Mouse (Mus musculus) forebrain, embryonic 11.5 days (tissue): ENCODE measurements at regions not wholly inside any gene's neighbourhood (a gene's known extent, or its start where the extent isn't known, plus 50 kb on each side); places are given as distances from the start of the nearest gene placed in this dataset.

Experiments used
- ATAC-seq: fragments of 200-750 bp; cut with Nextera tagmentation; replicated peaks from 2 replicates; pipeline ENCODE4 v1.8.0; 2017; ENCODE audit warnings: moderate TSS enrichment; ENCODE audit not compliant: low FRiP score
- DNase-seq: peaks from one replicate; pipeline ENCODE4 v3.0.0-alpha.2; 2017; ENCODE audit warnings: low spot score
- H3K27ac ChIP-seq: fragments of 300-500 bp; sonication (generic); 2 replicates; pipeline ENCODE4 v1.5.1; 2014; ENCODE audit warnings: low read depth, low read length
- H3K27me3 ChIP-seq: fragments of 300-500 bp; sonication (generic); 2 replicates; pipeline ENCODE4 v1.6.1; 2014; ENCODE audit warnings: mild to moderate bottlenecking, low read length, mixed read lengths; ENCODE audit not compliant: control insufficient read depth, insufficient read depth
- H3K36me3 ChIP-seq: fragments of 300-500 bp; sonication (generic); 2 replicates; pipeline ENCODE4 v1.6.1; 2014; ENCODE audit warnings: mild to moderate bottlenecking, low read length, moderate library complexity, mixed read lengths; ENCODE audit not compliant: control insufficient read depth, insufficient read depth
- H3K4me1 ChIP-seq: fragments of 300-500 bp; sonication (generic); replicated peaks from 2 replicates; pipeline ENCODE4 v1.6.1; 2014; ENCODE audit warnings: low read length, mixed read lengths; ENCODE audit not compliant: control insufficient read depth, insufficient read depth
- H3K4me2 ChIP-seq: fragments of 300-500 bp; sonication (generic); 2 replicates; pipeline ENCODE4 v1.6.1; 2014; ENCODE audit warnings: low read depth, mild to moderate bottlenecking, low read length, moderate library complexity, mixed read lengths; ENCODE audit not compliant: severe bottlenecking
- H3K4me3 ChIP-seq: fragments of 300-500 bp; sonication (generic); 2 replicates; pipeline ENCODE4 v1.5.1; 2014; ENCODE audit warnings: low read depth, low read length
- H3K9ac ChIP-seq: fragments of 300-500 bp; sonication (generic); 2 replicates; pipeline ENCODE4 v1.6.1; 2014; ENCODE audit warnings: low read length
- H3K9me3 ChIP-seq: fragments of 300-500 bp; sonication (generic); 2 replicates; pipeline ENCODE4 v1.6.1; 2016; ENCODE audit warnings: low read length, mixed read lengths; ENCODE audit not compliant: control insufficient read depth
- WGBS: fragments of 180-500 bp; shearing (Covaris S2); extraction: QIAGEN DNeasy Blood & Tissue Kit; methylation state at CpG from one replicate; pipeline ENCODE4 v1.1.7; 2014; 5-methylcytosine and 5-hydroxymethylcytosine counted together

DNA sequence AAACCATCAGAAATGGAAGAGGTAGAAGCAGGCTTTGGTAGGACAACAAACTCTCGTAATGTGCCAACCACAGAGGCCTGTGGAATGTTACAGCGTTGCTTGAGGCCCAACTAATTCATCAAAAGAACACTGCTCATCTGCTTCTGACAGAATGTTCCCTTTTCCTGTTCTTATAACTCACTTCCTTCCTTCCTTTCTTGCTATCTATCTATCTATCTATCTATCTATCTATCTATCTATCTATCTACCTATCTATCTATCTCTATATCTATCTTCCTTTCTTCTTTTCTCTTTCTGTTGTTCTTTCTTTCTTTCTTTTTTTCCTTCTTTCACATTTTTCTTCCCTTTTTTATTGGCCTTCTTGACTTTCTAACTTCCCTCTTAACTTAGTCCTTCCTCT lies 353.7 kb downstream of the H2al1j start:
- Histone ChIP-seq H3K9me3 (no peaks in the 10 kb centered on the region), H3K36me3 (no peaks in the 10 kb centered on the region), H3K27ac (no peak overlapping the region), H3K9ac (no peak overlapping the region), H3K4me3 (no peak overlapping the region), H3K4me2 (no peak overlapping the region), H3K4me1 (no peaks in the 10 kb centered on the region), H3K27me3 (peaks cover 2% of the 10 kb centered on the region; the same call in 1 of the 2 replicates)
- 79% methylated on average over 2 of the region's 2 CpGs for WGBS
- DNase-seq (no peak), ATAC-seq (no peak)

DNA sequence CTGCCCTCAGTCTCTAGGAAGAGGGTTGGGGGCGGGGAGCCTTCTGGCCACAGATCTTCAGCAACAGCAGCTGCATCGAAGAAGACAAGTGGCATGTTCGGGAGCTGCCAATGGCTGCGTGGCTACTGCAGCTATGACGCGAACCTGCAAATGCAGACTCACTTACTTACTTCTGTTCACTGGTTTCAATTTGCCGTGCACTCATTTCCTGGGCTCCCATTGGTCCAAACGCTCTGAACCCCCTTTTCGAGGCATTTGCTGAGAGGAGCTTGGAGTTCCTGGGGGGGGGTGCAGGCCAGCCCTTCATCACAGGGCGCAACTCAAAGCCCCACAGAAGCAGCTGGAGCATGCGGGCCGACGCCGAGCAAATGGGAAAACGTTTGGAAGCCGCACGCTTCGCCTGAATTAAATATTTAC lies 362.4 kb downstream of the H2al1j start:
- DNase-seq, result no peak
- Histone ChIP-seq H3K36me3 (no peaks in the 10 kb centered on the region), H3K27me3 (no peaks in the 10 kb centered on the region; the same call in 1 of the 2 replicates), H3K4me1 (no peaks in the 10 kb centered on the region), H3K9ac (no peak overlapping the region), H3K4me3 (no peak overlapping the region), H3K27ac (no peak overlapping the region), H3K9me3 (no peaks in the 10 kb centered on the region), H3K4me2 (no peak overlapping the region)
- no peak for ATAC-seq
- WGBS, result 67% methylated on average over 18 of the region's 18 CpGs

- no peak overlapping the region for H3K4me2 ChIP-seq
- no peak for ATAC-seq
Measured at GRCm38 (mm10) chrX:11690446-11690845, 362.8 kb downstream of the H2al1j start.

DNA sequence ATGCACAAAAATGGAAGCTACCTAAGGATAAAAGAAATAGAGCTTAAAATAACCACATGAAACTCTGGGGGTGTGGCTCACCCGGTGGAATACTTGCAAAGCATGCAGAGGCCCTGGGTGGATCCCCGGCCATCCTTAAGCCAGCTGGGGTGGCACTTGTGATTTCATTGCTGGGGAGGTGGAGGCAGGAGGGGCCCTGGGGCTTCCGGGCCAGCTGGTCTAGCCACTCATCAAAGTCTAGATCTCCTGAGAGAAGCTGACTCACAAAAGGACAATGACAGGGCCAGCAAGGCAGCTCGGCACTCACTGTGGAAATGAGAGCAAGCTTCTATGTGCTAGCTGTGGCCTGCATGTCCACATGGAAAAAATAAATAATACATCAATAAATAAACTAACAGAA lies 363.4 kb downstream of the H2al1j start:
- no peaks in the 10 kb centered on the region for H3K9me3 ChIP-seq
- 77% methylated on average over 4 of the region's 4 CpGs for WGBS
- H3K4me3 ChIP-seq, result no peak overlapping the region
- no peak for DNase-seq
- H3K9ac ChIP-seq, result no peak overlapping the region
- no peak overlapping the region for H3K4me2 ChIP-seq
- no peak overlapping the region for H3K27ac ChIP-seq
- no peaks in the 10 kb centered on the region; the same call in 1 of the 2 replicates for H3K27me3 ChIP-seq
- no peak for ATAC-seq
- H3K36me3 ChIP-seq, result no peaks in the 10 kb centered on the region
- no peaks in the 10 kb centered on the region for H3K4me1 ChIP-seq

More at GRCm38 (mm10) chrX:11690446-11690845, 362.8 kb downstream of the H2al1j start:
- no peak overlapping the region for H3K9ac ChIP-seq
- no peaks in the 10 kb centered on the region for H3K4me1 ChIP-seq
- H3K36me3 ChIP-seq, result no peaks in the 10 kb centered on the region
- H3K4me3 ChIP-seq, result no peak overlapping the region
- no peak for DNase-seq
- WGBS, result 73% methylated on average over 5 of the region's 5 CpGs
- H3K9me3 ChIP-seq, result no peaks in the 10 kb centered on the region
- H3K27ac ChIP-seq, result no peak overlapping the region
- no peaks in the 10 kb centered on the region; the same call in 1 of the 2 replicates for H3K27me3 ChIP-seq

GRCm38 (mm10) chrX:11696565-11696964 lies 368.9 kb downstream of the H2al1j start:
- no peak overlapping the region for H3K4me2 ChIP-seq
- no peaks in the 10 kb centered on the region for H3K27me3 ChIP-seq
- H3K9ac ChIP-seq, result no peak overlapping the region
- H3K4me3 ChIP-seq, result no peak overlapping the region
- ATAC-seq, result no peak
- H3K36me3 ChIP-seq, result no peaks in the 10 kb centered on the region
- DNase-seq, result no peak
- no peaks in the 10 kb centered on the region for H3K4me1 ChIP-seq
- 87% methylated on average over 4 of the region's 4 CpGs for WGBS
- H3K27ac ChIP-seq, result no peak overlapping the region
- no peaks in the 10 kb centered on the region for H3K9me3 ChIP-seq

DNA sequence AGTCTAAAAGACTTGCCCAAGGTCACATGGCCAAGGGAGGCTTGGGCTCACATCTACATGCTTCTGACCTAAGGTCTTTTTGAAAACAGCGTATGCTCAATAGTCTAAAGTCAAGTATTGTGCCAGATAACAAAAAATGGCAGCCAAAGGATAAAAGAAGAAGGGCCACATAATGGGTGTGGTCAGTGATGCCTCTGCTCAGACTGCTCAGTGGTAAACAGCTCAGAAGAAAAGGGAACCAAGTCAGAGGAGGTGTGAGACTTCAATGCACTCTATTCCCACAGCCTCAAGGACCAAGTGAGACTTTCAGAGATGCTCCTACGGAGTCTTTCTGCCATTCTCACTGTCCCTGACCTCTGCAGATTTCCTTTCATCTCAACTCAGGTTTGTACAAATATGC lies 373.5 kb downstream of the H2al1j start:
- no peak overlapping the region for H3K4me3 ChIP-seq
- H3K27me3 ChIP-seq, result peaks cover 10% of the 10 kb centered on the region
- H3K4me2 ChIP-seq, result no peak overlapping the region
- no peak for DNase-seq
- 84% methylated on average over 2 of the region's 2 CpGs for WGBS
- H3K9ac ChIP-seq, result no peak overlapping the region
- no peaks in the 10 kb centered on the region for H3K36me3 ChIP-seq
- H3K9me3 ChIP-seq, result no peaks in the 10 kb centered on the region
- no peak overlapping the region for H3K27ac ChIP-seq
- H3K4me1 ChIP-seq, result no peaks in the 10 kb centered on the region
- no peak for ATAC-seq

DNA sequence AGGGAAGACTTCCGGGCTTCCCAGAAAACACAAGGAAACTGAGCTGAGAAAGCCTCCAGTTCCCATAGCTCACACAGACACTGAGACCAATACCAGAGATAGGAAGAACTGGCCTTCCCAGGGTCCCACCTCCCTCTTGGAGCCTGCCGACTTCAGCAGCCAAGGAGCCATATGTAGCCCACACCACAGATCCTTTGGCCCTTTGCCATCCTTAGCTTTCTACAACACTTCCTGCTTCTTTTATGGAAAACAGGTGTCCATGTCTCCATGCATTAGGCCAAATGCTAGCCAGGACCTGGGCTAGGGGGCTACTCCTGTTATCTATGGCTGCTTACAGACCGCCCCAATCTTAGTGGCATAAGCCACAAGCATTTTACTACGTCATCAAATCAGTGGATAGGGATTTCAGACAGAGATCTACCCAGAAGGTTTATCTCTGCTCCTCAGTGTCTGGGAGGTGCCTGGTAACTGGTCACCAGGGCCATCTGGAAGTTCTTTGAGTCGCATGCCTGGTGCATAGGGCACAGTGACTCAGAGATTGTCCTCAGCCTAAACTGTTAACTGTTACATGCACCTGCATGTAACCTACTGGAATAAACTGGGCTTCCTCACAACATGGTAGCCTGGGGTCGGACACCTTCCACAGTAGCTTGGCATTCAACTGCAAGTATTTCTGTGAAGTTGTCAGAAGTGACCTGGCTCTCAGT lies 378.4 kb downstream of the H2al1j start:
- Histone ChIP-seq H3K4me3 (no peak overlapping the region), H3K9ac (no peak overlapping the region), H3K9me3 (no peaks in the 10 kb centered on the region), H3K27ac (no peak overlapping the region), H3K4me2 (no peak overlapping the region), H3K27me3 (peaks cover 10% of the 10 kb centered on the region), H3K36me3 (no peaks in the 10 kb centered on the region), H3K4me1 (no peaks in the 10 kb centered on the region)
- ATAC-seq (no peak), DNase-seq (no peak)
- WGBS, result 84% methylated on average over 6 of the region's 6 CpGs

GRCm38 (mm10) chrX:11707330-11707729 lies 379.7 kb downstream of the H2al1j start:
- H3K4me2 ChIP-seq, result no peak overlapping the region
- no peaks in the 10 kb centered on the region for H3K4me1 ChIP-seq
- no peaks in the 10 kb centered on the region for H3K36me3 ChIP-seq
- H3K4me3 ChIP-seq, result no peak overlapping the region
- no peak overlapping the region for H3K9ac ChIP-seq
- peaks cover 7% of the 10 kb centered on the region for H3K27me3 ChIP-seq
- no peaks in the 10 kb centered on the region for H3K9me3 ChIP-seq
- no peak overlapping the region for H3K27ac ChIP-seq
- WGBS, result 60% methylated on average over 6 of the region's 6 CpGs
- ATAC-seq, result no peak
- DNase-seq, result no peak

DNA sequence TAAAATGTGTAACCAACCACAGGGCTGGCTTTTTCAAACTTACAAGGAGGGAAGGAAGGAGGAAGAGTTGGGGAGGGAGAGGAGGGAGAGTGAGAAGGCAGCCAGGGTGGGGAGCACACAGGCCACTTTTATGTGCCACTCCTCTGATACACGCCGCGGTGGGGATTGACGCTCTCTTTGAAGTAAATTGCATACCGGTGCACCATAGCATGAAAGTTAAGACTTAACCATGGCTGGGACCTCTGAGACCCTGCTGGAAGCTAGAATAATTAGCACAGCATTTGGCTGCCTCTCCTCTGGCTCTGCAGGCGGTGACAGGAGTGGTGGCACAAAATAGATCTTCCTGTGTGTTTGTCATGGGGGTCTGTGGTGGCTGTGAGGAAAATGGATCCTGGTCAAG lies 380.7 kb downstream of the H2al1j start:
- peaks cover 5% of the 10 kb centered on the region; the same call in 1 of the 2 replicates for H3K27me3 ChIP-seq
- no peak overlapping the region for H3K27ac ChIP-seq
- 46% methylated on average over 6 of the region's 6 CpGs for WGBS
- DNase-seq, result no peak
- H3K9me3 ChIP-seq, result no peaks in the 10 kb centered on the region
- no peaks in the 10 kb centered on the region for H3K4me1 ChIP-seq
- no peaks in the 10 kb centered on the region for H3K36me3 ChIP-seq
- no peak overlapping the region for H3K4me3 ChIP-seq
- ATAC-seq, result no peak
- no peak overlapping the region for H3K9ac ChIP-seq
- no peak overlapping the region for H3K4me2 ChIP-seq
